Mouse (Mus musculus) brain, embryonic 18.5 days (tissue): ENCODE measurements around the gene Tmem246.

Source experiments
- DNase-seq: peaks from one replicate; pipeline ENCODE4 v3.0.0-alpha.2; 2012; ENCODE audit warnings: low read depth, low spot score

The Tmem246 gene

GRCm38 (mm10) chr4:49581256-49581655 is 16.4 kb downstream of the Tmem246 start:
- no peak for DNase-seq

DNA sequence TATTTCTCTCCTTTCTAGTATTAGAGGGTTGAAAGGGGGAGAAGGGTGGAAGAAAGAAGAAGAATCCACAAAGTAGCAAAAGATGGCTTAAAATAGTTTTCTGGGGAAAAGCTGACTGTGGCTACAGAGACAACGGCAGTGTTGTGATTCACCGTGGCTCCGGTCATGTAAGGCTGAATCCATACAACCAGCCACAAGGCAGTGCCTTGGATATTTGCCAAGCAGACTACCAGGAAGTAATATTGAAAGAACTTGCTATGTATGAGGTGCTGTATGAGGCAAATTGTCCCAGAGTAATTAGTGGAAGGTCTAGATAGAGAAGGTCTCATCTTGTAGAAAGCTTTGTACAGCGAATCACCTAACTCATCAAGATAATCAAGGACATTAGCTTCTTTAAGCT is 25.5 kb downstream of the Tmem246 start:
- no peak for DNase-seq

DNA sequence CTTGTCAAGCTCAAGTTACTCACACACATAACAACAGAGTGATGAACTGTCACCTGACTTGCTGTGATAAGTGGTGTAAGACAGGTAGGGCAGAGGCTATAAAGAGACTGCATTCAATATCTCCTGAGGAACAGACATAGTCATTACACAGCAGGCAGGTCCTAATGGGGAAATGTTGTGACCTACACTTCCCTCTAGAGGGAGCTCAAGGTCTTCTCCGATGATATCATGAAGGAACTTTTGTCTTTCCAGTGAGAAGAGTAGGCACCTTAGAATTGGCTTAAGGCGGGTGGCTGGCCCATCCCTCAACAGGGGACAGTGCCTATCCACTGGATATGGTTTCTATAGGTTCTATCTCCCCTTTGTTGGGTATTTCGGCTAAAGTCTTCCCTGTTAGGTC is 30.1 kb downstream of the Tmem246 start:
- no peak for DNase-seq

DNA sequence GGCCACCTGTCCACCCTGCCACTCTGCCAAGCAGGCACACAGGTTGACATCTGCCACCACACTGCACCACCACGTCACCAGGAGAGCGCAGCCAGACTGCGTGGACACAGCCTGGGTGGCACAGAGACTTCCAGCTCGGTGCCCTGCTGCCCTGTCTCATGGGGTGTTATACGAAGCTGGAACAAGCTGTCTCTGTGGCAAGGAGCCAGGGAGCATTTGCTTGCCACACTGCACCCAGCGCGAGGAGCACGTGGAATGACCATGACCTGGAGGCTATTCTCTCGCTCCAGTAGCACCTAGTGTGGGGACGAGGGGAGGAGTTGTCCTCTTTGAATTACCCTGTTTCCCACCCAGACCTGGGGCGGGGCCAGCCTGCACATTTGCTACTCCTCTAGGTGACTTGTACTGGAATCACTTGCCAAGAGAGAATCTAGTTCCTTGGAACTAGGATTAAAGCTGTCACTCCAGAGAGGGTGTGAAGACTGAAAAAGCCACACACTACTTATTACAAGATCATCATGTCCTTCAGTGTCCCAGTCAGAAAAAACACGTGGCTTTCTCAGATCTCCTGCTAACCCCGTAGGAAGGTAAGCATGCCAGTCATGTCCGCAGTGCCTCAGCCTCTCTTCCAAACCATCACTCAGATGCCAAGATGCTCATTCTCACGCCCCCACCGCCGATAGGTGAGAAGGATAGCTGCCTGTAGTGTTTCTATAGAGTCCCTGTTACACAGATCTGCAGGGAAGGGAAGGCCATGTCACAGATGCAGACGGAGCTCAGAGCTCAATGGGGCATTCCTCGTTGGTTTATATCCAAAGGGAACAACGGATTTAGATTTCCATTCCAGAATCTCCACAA is 37.5 kb downstream of the Tmem246 start:
- DNase-seq: no peak

GRCm38 (mm10) chr4:49558181-49558580 is 39.5 kb downstream of the Tmem246 start:
- DNase-seq: no peak

- DNase-seq: no peak
These were observed 40.3 kb downstream of the Tmem246 start for GRCm38 (mm10) chr4:49557375-49557774.

DNA sequence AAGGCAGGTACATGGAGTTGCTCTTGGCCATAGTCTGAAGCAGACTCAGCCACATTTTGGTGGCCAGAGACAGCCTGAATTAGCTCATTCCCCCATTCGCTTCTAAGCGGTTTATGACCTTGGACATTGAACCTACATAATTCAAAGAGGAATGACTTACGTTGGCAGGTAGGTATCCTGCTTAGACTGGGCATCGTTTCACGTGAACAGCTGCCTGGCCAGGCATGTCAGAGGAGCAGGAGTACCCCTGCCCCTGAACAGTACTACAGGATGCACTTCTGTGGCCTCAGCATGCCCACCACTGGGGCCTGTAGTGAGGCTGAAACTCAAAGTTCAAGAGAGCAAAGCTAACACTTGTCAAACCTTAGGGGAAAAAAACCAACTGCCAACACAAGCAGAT is 44.3 kb downstream of the Tmem246 start:
- no peak for DNase-seq

GRCm38 (mm10) chr4:49549383-49549782 is 48.3 kb downstream of the Tmem246 start, which contains the start of gene Aldob:
Aldob (minus strand) TSS chr4:49549546.
- DNase-seq: no peak

- DNase-seq: no peak
These were observed 50.0 kb downstream of the Tmem246 start for GRCm38 (mm10) chr4:49547544-49548219.

DNA sequence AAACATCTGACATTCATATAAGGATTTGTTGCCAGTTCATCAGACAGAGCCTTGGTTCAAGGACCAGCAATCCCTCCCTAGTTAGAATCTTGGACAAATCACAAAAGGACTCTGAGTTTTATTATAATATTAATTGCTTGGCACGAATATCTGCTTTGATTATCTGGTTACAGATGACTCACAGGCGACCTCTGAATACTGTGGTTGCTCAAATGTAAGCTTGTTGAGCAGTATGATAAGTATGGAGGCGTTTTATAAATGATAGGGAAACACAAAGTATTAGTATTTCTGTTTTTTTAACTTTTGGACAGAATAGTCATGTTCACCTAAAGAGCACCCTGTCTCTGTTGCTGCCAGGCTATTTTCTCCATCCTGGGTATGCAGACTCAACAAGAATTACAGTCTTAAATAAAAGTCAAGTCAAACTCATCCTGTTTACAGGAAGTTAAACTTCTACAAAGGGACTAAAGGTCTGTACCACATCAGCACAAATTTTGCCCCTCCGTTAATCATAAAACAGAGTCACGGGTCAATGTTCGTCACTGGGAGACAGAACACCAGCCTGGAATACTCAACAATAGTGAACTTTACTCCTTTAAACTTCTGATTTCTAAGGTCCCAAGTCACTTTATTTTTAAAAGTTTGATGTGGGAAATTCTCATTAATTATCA is 50.7 kb downstream of the Tmem246 start:
- no peak for DNase-seq

DNA sequence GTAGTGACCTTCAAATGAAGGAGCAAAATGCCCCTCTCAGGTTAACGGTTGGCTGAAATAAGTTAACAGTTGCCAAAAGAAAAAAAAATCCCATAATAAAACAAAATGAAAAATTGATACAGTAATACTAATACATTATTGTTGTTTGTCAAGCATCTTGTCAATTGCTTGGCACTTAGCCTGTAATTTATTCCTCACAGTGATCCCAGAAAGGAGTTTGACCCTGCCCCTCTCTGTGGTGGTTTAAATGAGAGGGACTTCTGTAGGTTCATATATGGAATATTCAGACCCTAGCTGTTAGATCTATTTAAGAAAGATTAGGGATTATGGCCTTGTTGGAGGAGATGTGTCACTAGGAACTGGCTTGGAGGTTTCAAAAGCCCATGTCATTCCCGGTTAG is 51.6 kb downstream of the Tmem246 start:
- no peak for DNase-seq

DNA sequence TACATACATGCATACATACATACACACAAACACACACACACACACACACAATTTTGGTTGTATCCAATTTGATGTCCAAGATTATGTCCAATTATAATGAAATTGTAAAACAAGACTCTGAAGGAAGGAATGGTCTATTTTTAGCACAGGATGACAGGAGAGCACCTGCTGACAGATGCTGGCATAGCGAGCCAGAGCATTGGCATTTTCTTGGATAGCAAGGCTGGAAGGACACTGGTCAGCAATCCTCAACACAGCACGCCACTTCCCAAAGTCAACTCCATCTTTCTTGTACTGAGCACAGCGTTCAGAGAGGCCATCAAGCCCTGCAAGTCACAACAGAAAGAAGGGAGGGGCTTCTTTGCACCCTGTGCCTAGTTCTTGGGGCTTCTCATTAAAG is 56.7 kb downstream of the Tmem246 start:
- no peak for DNase-seq

DNA sequence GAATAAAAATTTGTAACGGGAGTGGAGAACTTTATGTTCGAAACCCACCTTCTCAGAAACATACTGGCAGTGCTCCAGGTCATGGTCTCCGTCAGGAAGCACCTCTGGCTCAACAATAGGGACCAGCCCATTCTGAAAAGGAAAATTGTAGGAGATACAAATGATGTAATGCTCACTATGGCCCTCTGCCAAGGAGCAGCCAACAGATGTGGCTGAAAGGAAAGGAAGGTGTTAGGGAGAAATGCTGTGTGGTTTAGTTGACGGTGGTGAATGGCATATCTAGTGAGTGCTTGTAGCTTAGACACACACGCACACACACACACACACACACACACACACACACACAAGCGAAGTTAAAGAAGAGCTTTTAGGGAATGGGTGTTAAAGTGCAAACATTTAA is 58.0 kb downstream of the Tmem246 start:
- DNase-seq: no peak

GRCm38 (mm10) chr4:49536671-49537070 is 61.0 kb downstream of the Tmem246 start:
- DNase-seq: no peak

GRCm38 (mm10) chr4:49535675-49536294 is 61.9 kb downstream of the Tmem246 start:
- DNase-seq: no peak

DNA sequence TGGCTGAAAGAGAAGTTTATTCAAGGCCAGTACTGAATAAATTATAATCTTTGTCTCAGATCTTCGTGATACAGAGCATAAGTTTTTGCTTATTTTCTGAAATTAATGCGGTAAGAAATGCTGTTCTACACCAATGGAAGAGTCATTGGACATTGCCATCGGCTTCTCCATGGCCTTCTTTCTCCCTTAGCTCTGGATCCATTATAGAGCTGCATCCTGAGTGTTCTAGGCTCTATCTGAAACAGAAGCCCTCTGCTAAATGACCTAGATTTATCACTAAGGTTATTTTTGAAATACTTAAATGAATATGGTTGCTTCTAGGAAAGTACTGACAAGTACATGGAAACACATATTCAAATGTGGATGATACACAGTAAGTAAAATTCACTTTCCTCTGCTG is 62.6 kb downstream of the Tmem246 start:
- DNase-seq: no peak
